Mouse (Mus musculus): ENCODE measurements at regions not wholly inside any gene's neighbourhood (a gene's known extent, or its start where the extent isn't known, plus 50 kb on each side); places are given as distances from the start of the nearest gene placed in this dataset.

DNA sequence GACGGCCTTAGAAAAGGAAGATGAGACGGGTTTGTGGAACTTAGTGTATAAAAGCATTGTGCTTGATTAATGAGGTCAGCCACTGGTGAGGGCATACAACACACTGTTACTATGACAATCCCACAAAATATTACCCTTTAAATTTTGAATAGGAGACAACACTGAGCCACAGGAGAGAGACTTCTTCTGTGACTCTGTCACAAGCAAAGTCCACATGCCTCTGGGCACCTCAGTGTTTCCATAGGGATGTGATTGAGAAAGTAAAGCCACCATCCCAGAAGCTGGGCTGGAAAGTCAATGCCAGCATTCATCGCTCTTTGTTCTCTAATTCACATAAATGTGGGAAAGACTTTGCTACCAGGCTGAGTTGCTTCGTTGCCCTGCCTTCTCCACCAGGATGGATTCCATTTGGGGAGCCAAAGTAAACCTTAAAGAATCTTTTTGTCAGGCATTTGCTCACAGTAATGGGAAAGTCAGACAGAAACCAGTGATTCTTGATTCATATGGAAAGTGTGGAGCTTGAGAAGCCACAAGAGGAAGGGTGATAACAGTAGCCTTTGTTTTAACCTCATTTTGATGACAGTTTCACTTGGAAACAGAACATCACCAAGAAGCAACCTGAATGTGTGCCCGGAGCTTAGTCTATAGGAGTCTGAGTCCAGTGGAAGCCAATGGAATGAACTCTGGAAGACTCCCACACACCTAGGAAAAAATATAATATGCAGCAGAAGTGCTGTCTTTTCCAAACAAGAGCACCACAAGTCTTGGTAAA, 491.7 kb upstream of the Lmcd1 start:
- no peaks in the 10 kb centered on the region for H3K36me3 ChIP-seq
- H3K27ac ChIP-seq: no peak overlapping the region
- no peaks in the 10 kb centered on the region for H3K9me3 ChIP-seq
- H3K4me1 ChIP-seq (replicated peaks): peaks cover 8% of the 10 kb centered on the region
- peak; percentile 6 for DNase-seq (ENCODE audit: low spot score)
- H3K27me3 ChIP-seq (ENCODE audit: insufficient read depth, poor library complexity, severe bottlenecking): no peaks in the 10 kb centered on the region
- H3K4me3 ChIP-seq: no peak overlapping the region
- WGBS: 56% methylated on average over 5 of the region's 5 CpGs

DNA sequence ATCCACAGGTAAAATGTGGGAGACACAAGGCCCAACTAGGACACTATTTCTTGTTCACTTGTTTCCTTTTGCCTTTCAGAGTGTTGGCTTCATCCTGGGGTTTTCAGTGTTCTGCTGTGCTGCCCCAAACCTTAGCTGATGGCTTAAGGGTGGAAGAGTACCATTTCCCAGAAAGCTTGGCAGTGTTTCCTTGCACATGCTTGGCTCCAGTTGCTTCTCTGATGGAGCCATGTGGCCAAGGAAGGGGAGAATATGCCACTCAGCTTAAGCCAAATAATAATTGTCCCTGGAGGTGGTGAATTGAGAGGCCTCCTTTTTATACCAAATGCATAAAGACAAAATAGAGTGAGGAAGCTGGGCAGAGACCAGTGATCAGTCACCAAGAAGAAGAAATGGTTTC, 464.9 kb upstream of the Lmcd1 start:
- H3K27ac ChIP-seq: no peak overlapping the region
- H3K4me3 ChIP-seq: no peak overlapping the region
- H3K4me1 ChIP-seq (replicated peaks): no peaks in the 10 kb centered on the region
- DNase-seq (ENCODE audit: low spot score): no peak
- H3K9me3 ChIP-seq: peaks cover 7% of the 10 kb centered on the region; the same call in 1 of the 2 replicates
- H3K36me3 ChIP-seq: no peaks in the 10 kb centered on the region
- no peaks in the 10 kb centered on the region for H3K27me3 ChIP-seq (ENCODE audit: insufficient read depth, poor library complexity, severe bottlenecking)

DNA sequence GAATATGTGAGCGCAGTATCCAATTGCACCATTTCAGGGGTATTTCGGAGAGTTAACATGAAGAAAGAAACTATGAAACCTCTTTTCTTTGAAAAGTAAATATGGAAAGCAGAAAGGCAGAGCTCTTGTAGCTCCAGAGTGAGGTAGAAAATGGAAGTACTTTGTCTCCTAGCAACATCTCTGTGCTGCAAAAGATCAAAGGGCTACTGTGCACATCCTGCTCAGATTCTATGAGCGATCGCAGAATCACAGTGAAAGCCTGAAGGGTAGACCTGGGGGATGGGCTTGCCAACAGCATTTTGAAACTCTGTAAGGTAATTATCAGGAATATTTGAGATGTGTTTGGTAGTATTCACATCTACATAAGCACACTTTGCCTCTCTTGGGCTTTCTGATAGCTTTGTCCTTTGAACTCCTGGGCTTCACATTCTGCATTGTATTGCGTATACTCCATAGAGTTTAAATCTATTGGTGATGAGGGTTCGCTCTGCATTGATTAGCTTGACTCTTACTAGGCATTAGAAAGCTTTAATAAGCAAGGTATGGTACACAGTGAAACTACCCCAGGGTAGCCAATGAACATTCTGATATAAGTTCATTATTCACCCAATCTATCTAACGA, 459.5 kb upstream of the Lmcd1 start:
- Histone ChIP-seq H3K27me3 (ENCODE audit: insufficient read depth, poor library complexity, severe bottlenecking) (no peaks in the 10 kb centered on the region), H3K36me3 (no peaks in the 10 kb centered on the region), H3K4me3 (no peak overlapping the region), H3K27ac (no peak overlapping the region), H3K9me3 (peaks cover 7% of the 10 kb centered on the region; the same call in 1 of the 2 replicates), H3K4me1 (replicated peaks) (no peaks in the 10 kb centered on the region)
- DNase-seq (ENCODE audit: low spot score): no peak
- 85% methylated on average over 7 of the region's 7 CpGs for WGBS

DNA sequence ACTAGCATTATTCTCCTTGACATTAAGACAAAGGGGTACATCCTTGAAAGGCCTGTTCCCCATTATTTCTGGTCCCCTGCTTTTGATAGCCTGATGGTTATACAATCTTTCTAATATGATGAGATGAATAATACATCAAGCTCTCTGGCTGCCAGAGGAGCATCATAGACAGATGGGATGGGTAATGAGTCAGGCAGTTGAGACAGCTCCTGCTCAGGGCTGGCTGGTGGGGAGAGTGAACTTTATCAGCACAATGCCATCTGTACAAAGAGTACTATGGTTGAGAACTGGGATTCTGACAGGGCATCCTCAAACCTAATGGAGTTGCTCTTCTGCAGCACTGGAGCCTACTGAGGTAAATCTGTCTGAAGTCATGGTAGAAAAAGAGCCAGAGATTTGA, 458.4 kb upstream of the Lmcd1 start:
- H3K4me3 ChIP-seq: no peak overlapping the region
- H3K36me3 ChIP-seq: no peaks in the 10 kb centered on the region
- H3K27ac ChIP-seq: no peak overlapping the region
- DNase-seq (ENCODE audit: low spot score): no peak
- no peaks in the 10 kb centered on the region for H3K27me3 ChIP-seq (ENCODE audit: insufficient read depth, poor library complexity, severe bottlenecking)
- peaks cover 7% of the 10 kb centered on the region; the same call in 1 of the 2 replicates for H3K9me3 ChIP-seq
- no peaks in the 10 kb centered on the region for H3K4me1 ChIP-seq (replicated peaks)

DNA sequence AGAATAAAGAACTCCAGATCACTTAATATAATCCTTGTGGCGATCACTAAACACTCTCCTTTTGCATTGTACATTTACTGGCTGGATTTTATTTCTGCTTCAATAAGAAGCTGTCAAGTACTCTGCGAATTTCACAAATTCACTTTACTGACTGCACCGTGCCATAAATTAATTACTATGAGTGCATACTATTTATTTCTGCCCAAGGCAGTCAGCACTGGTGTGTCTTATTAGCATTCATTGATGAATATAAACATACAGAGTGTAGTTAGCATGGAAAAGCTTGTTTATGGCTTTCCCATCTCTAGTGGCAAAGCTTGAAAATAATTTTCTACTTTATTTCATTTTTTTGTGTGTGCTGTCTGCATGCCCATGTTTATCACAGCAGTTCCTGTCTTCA, 453.3 kb upstream of the Lmcd1 start:
- no peaks in the 10 kb centered on the region for H3K4me1 ChIP-seq (replicated peaks)
- H3K9me3 ChIP-seq: no peaks in the 10 kb centered on the region
- no peak overlapping the region for H3K27ac ChIP-seq
- no peak for DNase-seq (ENCODE audit: low spot score)
- H3K4me3 ChIP-seq: no peak overlapping the region
- 84% methylated on average over 3 of the region's 3 CpGs for WGBS
- no peaks in the 10 kb centered on the region for H3K36me3 ChIP-seq
- no peaks in the 10 kb centered on the region for H3K27me3 ChIP-seq (ENCODE audit: insufficient read depth, poor library complexity, severe bottlenecking)

DNA sequence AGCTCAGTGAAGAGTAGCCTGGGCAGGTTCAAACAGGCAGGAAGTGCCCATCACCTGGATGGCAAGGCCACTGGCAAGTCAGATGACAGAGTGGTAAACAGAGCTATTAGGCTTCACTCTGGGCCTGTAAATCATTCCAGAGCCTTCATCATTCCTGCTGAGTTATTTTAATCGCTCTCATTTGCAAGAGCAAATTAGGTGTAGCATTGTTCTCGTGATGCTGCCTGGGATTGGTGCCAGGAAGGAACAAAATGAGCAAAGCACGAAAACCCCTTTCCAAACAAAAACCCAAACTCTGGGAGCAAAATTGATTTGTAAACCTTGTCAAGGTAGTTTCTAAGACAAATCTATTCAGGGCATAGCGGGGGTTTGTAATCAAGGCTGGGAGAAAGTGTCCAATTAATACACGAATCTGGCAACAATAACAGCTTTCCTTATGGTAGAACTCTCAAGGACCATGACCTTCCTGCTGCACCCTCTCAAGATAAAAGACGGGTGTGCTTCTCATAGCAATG, 429.2 kb upstream of the Lmcd1 start:
- Histone ChIP-seq H3K27ac (no peak overlapping the region), H3K4me3 (no peak overlapping the region), H3K9me3 (no peaks in the 10 kb centered on the region), H3K36me3 (no peaks in the 10 kb centered on the region), H3K4me1 (replicated peaks) (no peaks in the 10 kb centered on the region), H3K27me3 (ENCODE audit: insufficient read depth, poor library complexity, severe bottlenecking) (no peaks in the 10 kb centered on the region)
- DNase-seq (ENCODE audit: low spot score): no peak
- WGBS: 83% methylated on average over 6 of the region's 6 CpGs

DNA sequence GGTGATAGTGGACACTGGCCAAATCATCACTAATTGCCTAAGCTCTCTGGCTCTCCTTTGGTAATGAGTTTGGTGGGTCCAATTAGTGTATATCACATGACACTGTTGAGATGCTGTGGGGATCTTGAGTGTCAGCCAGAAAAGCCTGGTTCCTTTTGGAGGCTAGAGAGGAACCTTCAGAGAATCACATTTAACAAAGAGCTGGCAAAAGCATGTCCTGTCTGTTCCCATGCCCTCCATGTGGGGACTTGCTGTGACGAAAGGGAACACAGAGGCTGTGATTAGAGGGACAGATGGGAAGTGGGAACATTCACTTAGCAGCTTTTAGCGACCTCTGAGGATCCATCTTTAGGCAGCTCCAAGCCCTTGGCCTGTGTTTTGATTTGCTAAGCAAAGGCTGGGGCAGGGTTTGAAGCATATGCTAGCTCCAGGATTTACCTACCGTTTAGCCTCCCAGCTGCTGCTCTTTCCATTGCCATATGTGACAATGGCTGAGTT, 407.4 kb upstream of the Lmcd1 start:
- DNase-seq (ENCODE audit: low spot score): no peak
- WGBS: 65% methylated on average over 3 of the region's 3 CpGs

DNA sequence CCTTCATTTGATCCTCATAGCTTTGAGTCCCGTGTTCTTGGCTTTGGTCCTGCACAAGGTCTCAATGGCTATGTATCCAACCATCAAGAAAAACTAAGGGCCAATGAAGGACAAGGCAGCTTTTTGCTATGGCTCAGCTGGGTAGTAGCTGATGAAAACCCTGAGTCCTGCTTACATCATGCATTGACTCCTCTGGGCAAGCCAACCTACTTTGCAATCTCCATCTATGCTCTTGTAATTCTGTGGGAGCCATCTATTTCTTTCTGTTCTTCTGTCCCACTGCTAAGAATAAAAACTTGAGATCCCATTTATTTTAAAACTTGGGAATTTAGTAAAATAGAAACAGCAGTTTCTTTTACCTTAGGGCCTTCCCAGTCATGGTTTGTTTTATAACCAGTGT, 391.0 kb upstream of the Lmcd1 start:
- Histone ChIP-seq H3K9me3 (no peaks in the 10 kb centered on the region), H3K27ac (no peak overlapping the region), H3K4me3 (no peak overlapping the region), H3K36me3 (no peaks in the 10 kb centered on the region), H3K27me3 (ENCODE audit: insufficient read depth, poor library complexity, severe bottlenecking) (no peaks in the 10 kb centered on the region), H3K4me1 (replicated peaks) (no peaks in the 10 kb centered on the region)
- DNase-seq (ENCODE audit: low spot score): no peak
- WGBS: 76% methylated on average over 1 of the region's 1 CpGs

More for the DNA sequence above, 407.4 kb upstream of the Lmcd1 start:
- Histone ChIP-seq H3K4me3 (no peak overlapping the region), H3K27ac (no peak overlapping the region), H3K36me3 (no peaks in the 10 kb centered on the region), H3K9me3 (no peaks in the 10 kb centered on the region), H3K27me3 (ENCODE audit: insufficient read depth, poor library complexity, severe bottlenecking) (no peaks in the 10 kb centered on the region), H3K4me1 (replicated peaks) (no peaks in the 10 kb centered on the region)

DNA sequence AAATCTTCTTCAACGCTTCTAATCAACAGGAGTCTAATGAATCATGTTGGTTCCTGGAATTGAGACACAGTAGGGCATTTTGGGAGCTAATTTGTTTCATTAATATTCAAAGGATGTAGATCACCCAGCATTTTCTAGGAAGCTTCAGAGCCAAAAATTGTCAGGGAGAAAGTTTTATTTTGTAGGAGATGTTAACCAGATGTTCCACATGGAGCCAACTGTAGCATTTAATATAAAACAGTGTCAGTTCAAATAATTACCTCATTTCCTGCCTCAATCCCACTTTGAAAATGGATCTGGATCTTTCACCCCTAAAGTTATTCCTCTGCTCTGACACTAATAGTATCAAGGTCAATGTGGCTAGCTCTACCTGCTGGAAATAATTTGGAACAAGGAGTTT, 389.6 kb upstream of the Lmcd1 start:
- no peak for DNase-seq (ENCODE audit: low spot score)

DNA sequence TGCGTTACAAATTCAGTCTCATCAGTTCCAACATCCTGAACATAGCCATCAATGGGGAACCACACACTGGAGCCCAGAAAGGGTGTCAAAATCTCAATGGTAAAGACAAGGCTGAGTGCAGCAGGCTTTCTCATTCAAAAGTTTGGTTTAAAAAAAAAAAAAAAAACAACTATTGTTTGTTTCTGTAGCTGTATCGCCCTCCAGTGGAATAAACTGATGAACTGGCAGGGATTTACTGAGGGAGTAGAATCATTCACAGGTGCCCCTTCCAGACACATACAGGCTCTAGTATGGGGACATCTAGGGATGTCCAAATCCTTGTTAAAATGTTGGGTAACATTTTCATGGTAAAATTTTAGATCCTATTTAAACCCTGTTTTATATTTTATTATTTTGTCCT, 361.6 kb upstream of the Lmcd1 start:
- Histone ChIP-seq H3K4me3 (no peak overlapping the region), H3K27ac (no peak overlapping the region), H3K36me3 (no peaks in the 10 kb centered on the region), H3K9me3 (no peaks in the 10 kb centered on the region), H3K4me1 (replicated peaks) (peaks cover 5% of the 10 kb centered on the region; the same call in 1 of the 2 replicates), H3K27me3 (ENCODE audit: insufficient read depth, poor library complexity, severe bottlenecking) (no peaks in the 10 kb centered on the region)
- DNase-seq (ENCODE audit: low spot score): no peak
- 57% methylated on average over 2 of the region's 2 CpGs for WGBS

More for the DNA sequence above, 389.6 kb upstream of the Lmcd1 start:
- Histone ChIP-seq H3K36me3 (no peaks in the 10 kb centered on the region), H3K4me1 (replicated peaks) (no peaks in the 10 kb centered on the region), H3K9me3 (no peaks in the 10 kb centered on the region), H3K27ac (no peak overlapping the region), H3K27me3 (ENCODE audit: insufficient read depth, poor library complexity, severe bottlenecking) (no peaks in the 10 kb centered on the region), H3K4me3 (no peak overlapping the region)
- 87% methylated on average over 1 of the region's 1 CpGs for WGBS

DNA sequence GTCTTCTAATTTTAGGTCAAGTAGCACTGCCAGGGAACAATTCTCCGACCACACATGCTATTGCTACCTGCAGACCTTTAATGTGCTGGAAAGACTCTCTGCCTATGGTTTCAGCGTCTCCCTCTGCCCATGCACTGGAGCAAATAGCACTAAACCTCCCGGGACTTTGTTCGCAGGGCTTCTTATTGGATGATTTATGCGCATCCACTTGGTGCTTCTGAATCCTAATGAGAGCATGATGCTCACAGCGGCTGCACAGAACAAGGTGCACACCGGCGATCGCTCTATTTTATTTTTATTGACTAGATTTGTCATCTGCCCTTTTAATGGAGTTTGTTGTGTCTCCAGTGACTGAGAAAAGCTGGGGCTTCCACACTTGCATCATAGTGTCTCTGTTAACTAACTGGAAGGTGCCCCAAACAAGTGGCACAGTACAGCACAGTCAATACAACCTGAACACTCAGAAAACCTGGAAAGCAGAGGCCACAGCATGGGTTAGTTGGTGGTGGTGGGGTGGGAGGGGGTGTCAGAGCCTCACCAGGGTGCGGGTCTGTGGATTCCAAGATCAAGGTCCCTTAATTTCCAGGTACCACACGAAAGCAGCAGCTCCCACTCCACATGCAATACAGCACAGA, 359.7 kb upstream of the Lmcd1 start:
- Histone ChIP-seq H3K27ac (no peak overlapping the region), H3K27me3 (ENCODE audit: insufficient read depth, poor library complexity, severe bottlenecking) (no peaks in the 10 kb centered on the region), H3K9me3 (no peaks in the 10 kb centered on the region), H3K4me3 (no peak overlapping the region), H3K4me1 (replicated peaks) (peaks cover 5% of the 10 kb centered on the region; the same call in 1 of the 2 replicates), H3K36me3 (no peaks in the 10 kb centered on the region)
- 76% methylated on average over 11 of the region's 11 CpGs for WGBS
- no peak for DNase-seq (ENCODE audit: low spot score)

DNA sequence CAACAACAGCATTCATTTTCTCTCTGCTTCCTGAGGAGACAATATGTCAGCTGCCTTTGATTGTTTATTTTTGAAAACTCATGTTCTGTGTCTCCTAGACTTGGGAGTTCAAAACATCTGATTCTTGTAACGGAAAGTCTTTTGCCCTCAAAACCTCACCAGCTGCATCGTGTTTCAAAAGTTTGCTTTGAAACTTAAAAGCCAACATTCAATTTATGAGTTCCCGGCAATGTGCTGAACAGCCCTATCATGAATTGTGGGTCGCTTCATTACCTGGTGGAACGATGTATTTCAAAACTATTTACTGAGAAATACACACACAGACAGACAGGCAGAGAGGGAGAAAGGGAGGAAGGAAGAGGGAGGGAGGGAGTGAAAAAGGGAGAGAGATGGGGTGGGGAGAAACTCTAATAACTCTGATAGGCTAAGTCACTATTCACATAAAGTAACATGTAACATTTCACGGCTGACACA, 356.3 kb upstream of the Lmcd1 start:
- H3K9me3 ChIP-seq: no peaks in the 10 kb centered on the region
- no peak overlapping the region for H3K4me3 ChIP-seq
- no peaks in the 10 kb centered on the region for H3K27me3 ChIP-seq (ENCODE audit: insufficient read depth, poor library complexity, severe bottlenecking)
- WGBS: 80% methylated on average over 6 of the region's 6 CpGs
- no peaks in the 10 kb centered on the region for H3K36me3 ChIP-seq
- DNase-seq (ENCODE audit: low spot score): no peak
- H3K27ac ChIP-seq: no peak overlapping the region
- peaks cover 5% of the 10 kb centered on the region; the same call in 1 of the 2 replicates for H3K4me1 ChIP-seq (replicated peaks)

Measured in hindbrain, embryonic 10.5 days (tissue).